Comparison of ENCODE assay signal across 21 mouse cellular contexts in genomic region chr17:61815490-61815889, GRCm38 (mm10).
A peak's percentile ranks its signal among the peaks of the same experiment; 100 is the strongest.
DNase-seq lines count a peak whose midpoint lies in the region; ATAC-seq lines count a peak whose summit lies in the region.
"Had no signal": no experiment of that assay in that cellular context is flagged by ENCODE, and none has a peak within 500 bp of the region (broad histone marks: within the 10 kb centered on the region; RNA-seq: fewer than 3 reads in every experiment).

No protein-coding gene starts in this region.

- 76% methylated on average over 2 of the region's 2 CpGs for WGBS in heart, embryonic 12.5 days
- 77% methylated on average over 2 of the region's 2 CpGs for WGBS in liver, embryonic 12.5 days (ENCODE audit: insufficient replicate concordance)

- no peaks in the 10 kb centered on the region for H3K4me1 ChIP-seq in heart, embryonic 12.5 days (replicated peaks)
- no peaks in the 10 kb centered on the region for H3K4me1 ChIP-seq in liver, embryonic 12.5 days
- H3K4me1 ChIP-seq: embryonic facial prominence, embryonic 12.5 days; forebrain, embryonic 12.5 days; hindbrain, embryonic 15.5 days had no signal

- no peak for ATAC-seq in heart, embryonic 12.5 days (ENCODE audit: insufficient number of reproducible peaks, low FRiP score)
- no peak for ATAC-seq in liver, embryonic 12.5 days
- ATAC-seq: CD4-positive, CD25-positive, alpha-beta regulatory T cell, adult 4 months; forebrain, postnatal 0 days; intestine, embryonic 16.5 days had no signal

- intact Hi-C loops in heart, postnatal 25 days (cut with DNase I): no loop called here

- H3K9me3 ChIP-seq in heart, embryonic 12.5 days (replicated peaks): no peaks in the 10 kb centered on the region
- no peaks in the 10 kb centered on the region for H3K9me3 ChIP-seq in liver, embryonic 12.5 days (replicated peaks)
- H3K9me3 ChIP-seq: embryonic facial prominence, embryonic 12.5 days; forebrain, embryonic 12.5 days; G1E; hindbrain, embryonic 15.5 days had no signal

- H3K36me3 ChIP-seq in heart, embryonic 12.5 days: no peaks in the 10 kb centered on the region
- no peaks in the 10 kb centered on the region for H3K36me3 ChIP-seq in liver, embryonic 12.5 days
- H3K36me3 ChIP-seq: embryonic facial prominence, embryonic 12.5 days; forebrain, embryonic 12.5 days; G1E; hindbrain, embryonic 15.5 days had no signal

- no peak overlapping the region for H3K4me3 ChIP-seq in heart, embryonic 12.5 days
- H3K4me3 ChIP-seq in liver, embryonic 12.5 days: no peak overlapping the region
- H3K4me3 ChIP-seq: embryonic facial prominence, embryonic 12.5 days; forebrain, embryonic 12.5 days; hindbrain, embryonic 15.5 days had no signal

- H3K27me3 ChIP-seq in heart, embryonic 12.5 days (replicated peaks): no peaks in the 10 kb centered on the region
- no peaks in the 10 kb centered on the region for H3K27me3 ChIP-seq in liver, embryonic 12.5 days (replicated peaks)
- H3K27me3 ChIP-seq: embryonic facial prominence, embryonic 12.5 days; forebrain, embryonic 12.5 days; hindbrain, embryonic 15.5 days had no signal

- H3K4me2 ChIP-seq in heart, embryonic 12.5 days: no peak overlapping the region
- H3K4me2 ChIP-seq in liver, embryonic 12.5 days: no peak overlapping the region
- H3K4me2 ChIP-seq: embryonic facial prominence, embryonic 12.5 days; forebrain, embryonic 12.5 days; hindbrain, embryonic 15.5 days had no signal

- DNase-seq in adrenal gland, postnatal 10 days: peak; percentile 4
- no peak for DNase-seq in adrenal gland, postnatal 25 days
- peak; percentile 9 for DNase-seq in heart, adult 8-10 months (ENCODE audit: low spot score)
- peak; percentile 3 for DNase-seq in adipocyte (ENCODE audit: low spot score)
- DNase-seq in heart, postnatal 25 days (ENCODE audit: low spot score): peak; percentile 1
- DNase-seq: adrenal gland, postnatal 14 days; B cell, adult 2 months; cerebellum, adult 8-10 months; cerebellum, postnatal 14 days; embryo, embryonic 11 days; forebrain, postnatal 0 days; gastrocnemius, postnatal 14 days; kidney, adult 2 months had no signal

- H3K9ac ChIP-seq in heart, embryonic 12.5 days: no peak overlapping the region
- no peak overlapping the region for H3K9ac ChIP-seq in liver, embryonic 12.5 days
- H3K9ac ChIP-seq: embryonic facial prominence, embryonic 12.5 days; forebrain, embryonic 12.5 days; forebrain, postnatal 0 days; hindbrain, embryonic 15.5 days had no signal

- no peak overlapping the region for H3K27ac ChIP-seq in heart, embryonic 12.5 days (ENCODE audit: poor library complexity, severe bottlenecking)
- H3K27ac ChIP-seq in liver, embryonic 12.5 days: no peak overlapping the region
- H3K27ac ChIP-seq: embryonic facial prominence, embryonic 12.5 days; forebrain, embryonic 12.5 days; hindbrain, embryonic 15.5 days had no signal
